Comparison of ENCODE assay signal across 9 mouse cellular contexts in genomic region chr1:89136089-89136811, GRCm38 (mm10).
DNase-seq lines count a peak whose midpoint lies in the region; ATAC-seq and TF ChIP-seq lines count a peak whose summit lies in the region.
"Had no signal": no experiment of that assay in that cellular context is flagged by ENCODE, and none has a peak within 500 bp of the region (broad histone marks: within the 10 kb centered on the region; RNA-seq: fewer than 3 reads in every experiment).

No protein-coding gene starts in this region.

- no peak for TF ChIP-seq CTCF in cerebellum, adult 2 months (IDR thresholded peaks at IDR 0.05; ENCODE audit: borderline replicate concordance, insufficient read depth, low read depth, low read length)
- TF ChIP-seq CTCF in kidney, postnatal 0 days (IDR thresholded peaks at IDR 0.05; ENCODE audit: low read depth): no peak

- ATAC-seq in cerebellum, adult (ENCODE audit: insufficient number of reproducible peaks, low FRiP score, low TSS enrichment): no peak
- no peak for ATAC-seq in kidney, postnatal 0 days (replicated peaks; ENCODE audit: low FRiP score, low read depth)
- ATAC-seq in intestine, embryonic 16.5 days: no peak

- TF ChIP-seq POLR2A in cerebellum, adult 2 months (IDR thresholded peaks at IDR 0.05; ENCODE audit: borderline replicate concordance, insufficient read depth, low read length): no peak

- peaks cover 22% of the 10 kb centered on the region for H3K4me1 ChIP-seq in cerebellum, adult 2 months (ENCODE audit: control insufficient read depth, insufficient read depth, low read length)
- H3K4me1 ChIP-seq in kidney, postnatal 0 days (replicated peaks; ENCODE audit: insufficient read depth, low read length): peaks cover 9% of the 10 kb centered on the region
- peaks cover 9% of the 10 kb centered on the region; the same call in 1 of the 2 replicates for H3K4me1 ChIP-seq in intestine, embryonic 16.5 days (ENCODE audit: control insufficient read depth, insufficient read depth, low read length)

- H3K9me3 ChIP-seq in kidney, postnatal 0 days (replicated peaks; ENCODE audit: low read length): no peaks in the 10 kb centered on the region
- no peaks in the 10 kb centered on the region for H3K9me3 ChIP-seq in intestine, embryonic 16.5 days (ENCODE audit: control insufficient read depth, low read length)

- H3K4me2 ChIP-seq in kidney, postnatal 0 days (ENCODE audit: low read length): no peak overlapping the region
- no peak overlapping the region for H3K4me2 ChIP-seq in intestine, embryonic 16.5 days (ENCODE audit: low read depth, low read length)
- H3K4me2 ChIP-seq: neural tube, embryonic 12.5 days had no signal

- peak; percentile 25 to 35 for DNase-seq in cerebellum, adult 2 months
- peak; percentile 45 for DNase-seq in ovary, postnatal 14 days (ENCODE audit: low spot score)
- DNase-seq in ovary, postnatal 10 days (ENCODE audit: low spot score): no peak
- DNase-seq in kidney, postnatal 0 days (ENCODE audit: low spot score): peak; percentile 41
- peak; percentile 80 for DNase-seq in lung, postnatal 36 days
- no peak for DNase-seq in embryo, embryonic 10 days (ENCODE audit: low spot score)

- no peak overlapping the region for H3K4me3 ChIP-seq in cerebellum, adult 2 months (replicated peaks; ENCODE audit: insufficient read depth, low read depth, low read length)
- H3K4me3 ChIP-seq in kidney, postnatal 0 days (replicated peaks; ENCODE audit: low read depth, low read length): no peak overlapping the region
- H3K4me3 ChIP-seq in intestine, embryonic 16.5 days (ENCODE audit: low read length): no peak overlapping the region
- H3K4me3 ChIP-seq: neural tube, embryonic 12.5 days had no signal

- 31% methylated on average over 13 of the region's 13 CpGs for WGBS in cerebellum, adult 2 months
- 64% methylated on average over 13 of the region's 13 CpGs for WGBS in kidney, postnatal 0 days
- 68% methylated on average over 13 of the region's 13 CpGs for WGBS in intestine, embryonic 16.5 days

- H3K27ac ChIP-seq in cerebellum, adult 2 months (ENCODE audit: insufficient read depth, low read length): no peak overlapping the region
- no peak overlapping the region for H3K27ac ChIP-seq in kidney, postnatal 0 days
- H3K27ac ChIP-seq in intestine, embryonic 16.5 days (ENCODE audit: low read length): no peak overlapping the region
- H3K27ac ChIP-seq: neural tube, embryonic 12.5 days had no signal

- H3K27me3 ChIP-seq in cerebellum, adult 2 months (ENCODE audit: control insufficient read depth, insufficient read depth, low read length): no peaks in the 10 kb centered on the region
- H3K27me3 ChIP-seq in kidney, postnatal 0 days (ENCODE audit: insufficient read depth, low read length): no peaks in the 10 kb centered on the region
- no peaks in the 10 kb centered on the region for H3K27me3 ChIP-seq in intestine, embryonic 16.5 days (replicated peaks; ENCODE audit: control insufficient read depth, insufficient read depth, low read length)
- H3K27me3 ChIP-seq: neural tube, embryonic 12.5 days had no signal

- H3K36me3 ChIP-seq in kidney, postnatal 0 days (ENCODE audit: insufficient read depth, low read length): peaks cover 17% of the 10 kb centered on the region; the same call in 1 of the 2 replicates
- peaks cover 7% of the 10 kb centered on the region for H3K36me3 ChIP-seq in intestine, embryonic 16.5 days (ENCODE audit: control insufficient read depth, insufficient read depth, low read length)

- no peak overlapping the region for H3K9ac ChIP-seq in kidney, postnatal 0 days (ENCODE audit: low read depth, low read length)
- no peak overlapping the region for H3K9ac ChIP-seq in intestine, embryonic 16.5 days (ENCODE audit: low read depth, low read length)
- H3K9ac ChIP-seq: neural tube, embryonic 12.5 days had no signal

Comparison
In these comparisons a context has a peak if more than half of its experiments do, and no peak if none do; other contexts are left out.
1. DNase-seq: peak in cerebellum, adult 2 months (2 of 2), ovary, postnatal 14 days (single experiment), kidney, postnatal 0 days (single experiment) and lung, postnatal 36 days (single experiment); none in ovary, postnatal 10 days (single experiment) and embryo, embryonic 10 days (single experiment).